Mouse (Mus musculus): ENCODE results near the gene Pde6g.
A peak's percentile ranks its signal among the peaks of the same experiment; 100 is the strongest.

Gene Pde6g

DNA sequence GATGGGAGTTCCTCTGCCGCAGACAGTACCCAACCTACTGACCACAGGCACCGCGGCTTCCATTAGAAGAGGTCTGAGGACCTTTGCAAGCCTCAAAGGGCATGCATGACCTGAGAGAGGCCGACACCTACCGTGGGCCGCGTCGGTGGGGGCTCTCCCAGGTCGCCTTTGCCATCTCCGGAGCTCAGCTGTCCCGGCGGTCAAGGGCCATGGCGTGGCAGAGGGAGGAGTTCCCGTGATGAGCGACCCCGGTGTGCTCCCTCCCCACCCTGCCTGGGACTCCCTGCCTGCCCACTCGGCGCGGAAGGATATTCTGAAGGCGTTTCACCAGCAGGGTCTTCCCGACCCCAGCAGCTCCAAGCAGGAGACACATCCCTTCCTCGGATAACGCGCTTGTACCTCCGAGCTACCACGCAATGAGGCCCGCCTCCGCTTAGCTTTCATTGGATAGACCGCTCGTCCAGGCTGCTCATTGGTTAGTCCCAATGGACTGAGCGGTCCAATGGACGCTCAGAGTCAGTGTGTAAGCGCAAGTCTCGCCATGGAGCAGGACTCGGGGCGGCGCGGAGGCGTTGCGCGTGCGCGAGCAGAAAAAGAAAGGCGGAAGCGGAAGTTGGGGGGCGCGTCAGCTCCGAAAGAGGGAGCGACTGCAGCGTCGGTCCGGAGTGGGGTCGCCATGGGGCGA, 13.9 kb upstream of the Pde6g start, which contains the start of gene Arl16:
Gene Arl16, minus strand, starts transcription at position 557 of the 685 bp plus-strand sequence.
- peak; percentile 93 for DNase-seq (ENCODE audit: low spot score)

DNA sequence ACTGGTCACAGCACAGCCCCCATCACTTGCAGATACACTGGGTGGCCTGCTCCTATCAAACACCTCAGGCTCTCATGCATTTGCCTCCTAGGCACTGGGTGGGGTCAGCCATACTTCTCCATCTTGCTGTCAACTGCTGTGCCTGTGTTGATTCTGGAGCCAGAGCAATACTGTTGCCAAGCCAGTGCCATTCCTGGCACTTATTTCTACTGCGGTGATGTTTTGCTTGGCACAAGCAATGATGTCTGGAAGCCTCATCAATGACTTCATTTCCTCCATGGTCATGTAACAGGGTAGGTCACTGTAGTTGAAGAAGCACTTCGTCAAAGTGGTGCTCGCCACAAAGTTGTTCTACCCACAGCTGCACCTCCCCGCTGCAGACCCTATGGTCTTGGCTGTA, 12.2 kb upstream of the Pde6g start:
- DNase-seq (ENCODE audit: low spot score): no peak

DNA sequence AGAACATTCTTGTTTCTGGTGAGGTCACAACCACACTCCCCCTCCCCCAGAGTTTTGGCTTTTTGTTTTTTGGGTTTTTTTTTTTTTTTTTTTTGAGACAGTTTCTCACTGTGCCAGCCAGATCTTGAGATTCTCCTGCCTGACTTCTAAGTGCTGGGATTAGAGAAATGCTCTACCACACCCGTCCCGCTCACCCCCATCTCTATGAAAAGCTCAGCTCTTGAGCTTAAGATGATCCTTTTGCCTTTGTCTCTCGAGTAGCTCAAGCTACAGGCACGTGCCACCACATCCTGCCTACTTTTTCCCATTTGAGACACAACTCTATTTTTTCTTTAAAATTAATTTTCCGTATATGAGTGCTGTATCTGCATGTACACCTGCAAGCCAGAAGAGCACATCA, 11.1 kb upstream of the Pde6g start:
- no peak for DNase-seq (ENCODE audit: low spot score)

DNA sequence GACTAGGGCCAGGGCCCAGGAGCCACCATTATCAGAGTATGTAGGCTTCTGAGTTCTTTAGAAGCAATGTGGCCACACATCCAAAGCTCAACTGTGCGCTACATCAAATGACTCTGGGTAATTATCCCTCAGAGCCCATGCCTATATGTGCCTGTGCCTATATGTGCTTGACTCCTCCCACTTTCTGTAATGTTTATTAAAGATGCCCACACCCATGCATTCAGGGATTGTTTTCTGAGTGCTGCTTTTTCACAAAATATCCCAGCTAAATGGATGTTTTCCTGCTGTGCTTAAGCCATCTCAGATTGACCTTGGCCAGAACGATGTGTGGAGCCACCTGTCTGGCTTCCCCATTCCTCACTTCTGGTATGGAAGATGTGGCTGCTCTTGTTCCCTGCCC, 10.2 kb upstream of the Pde6g start:
- DNase-seq (ENCODE audit: low spot score): no peak

DNA sequence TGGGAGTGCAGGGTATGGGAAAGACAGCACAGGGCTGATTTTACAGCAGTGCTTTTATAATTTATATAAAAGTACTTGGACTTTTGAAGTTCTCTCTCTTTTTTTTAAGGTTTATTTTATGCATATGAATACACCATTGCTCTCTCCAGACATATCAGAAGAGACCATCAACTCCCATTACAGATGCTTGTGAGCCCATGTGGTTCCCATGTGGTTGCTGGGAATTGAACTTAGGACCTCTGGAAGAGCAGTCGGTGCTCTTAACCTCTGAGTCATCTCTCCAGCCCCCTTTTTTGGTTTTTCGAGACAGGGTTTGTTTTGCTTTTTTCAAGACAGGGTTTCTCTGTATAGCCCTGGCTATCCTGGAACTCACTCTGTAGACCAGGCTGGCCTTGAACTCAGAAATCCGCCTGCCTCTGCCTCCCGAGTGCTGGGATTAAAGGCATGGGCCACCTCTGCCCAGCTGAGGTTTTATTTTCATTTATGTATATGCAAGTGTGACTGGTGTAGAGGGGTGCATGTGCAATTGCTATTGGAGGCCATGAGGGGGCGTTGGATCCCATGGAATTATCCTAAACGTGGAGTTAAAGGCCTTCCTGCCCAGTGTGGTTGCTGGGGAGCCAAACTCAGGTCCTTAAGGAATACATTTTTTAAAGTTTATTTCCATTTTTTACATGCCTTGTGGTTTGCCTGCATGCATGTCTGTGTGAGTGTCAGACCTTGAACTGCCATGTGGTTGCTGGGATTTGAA, 5.7 kb upstream of the Pde6g start:
- no peak for DNase-seq (ENCODE audit: low spot score)

DNA sequence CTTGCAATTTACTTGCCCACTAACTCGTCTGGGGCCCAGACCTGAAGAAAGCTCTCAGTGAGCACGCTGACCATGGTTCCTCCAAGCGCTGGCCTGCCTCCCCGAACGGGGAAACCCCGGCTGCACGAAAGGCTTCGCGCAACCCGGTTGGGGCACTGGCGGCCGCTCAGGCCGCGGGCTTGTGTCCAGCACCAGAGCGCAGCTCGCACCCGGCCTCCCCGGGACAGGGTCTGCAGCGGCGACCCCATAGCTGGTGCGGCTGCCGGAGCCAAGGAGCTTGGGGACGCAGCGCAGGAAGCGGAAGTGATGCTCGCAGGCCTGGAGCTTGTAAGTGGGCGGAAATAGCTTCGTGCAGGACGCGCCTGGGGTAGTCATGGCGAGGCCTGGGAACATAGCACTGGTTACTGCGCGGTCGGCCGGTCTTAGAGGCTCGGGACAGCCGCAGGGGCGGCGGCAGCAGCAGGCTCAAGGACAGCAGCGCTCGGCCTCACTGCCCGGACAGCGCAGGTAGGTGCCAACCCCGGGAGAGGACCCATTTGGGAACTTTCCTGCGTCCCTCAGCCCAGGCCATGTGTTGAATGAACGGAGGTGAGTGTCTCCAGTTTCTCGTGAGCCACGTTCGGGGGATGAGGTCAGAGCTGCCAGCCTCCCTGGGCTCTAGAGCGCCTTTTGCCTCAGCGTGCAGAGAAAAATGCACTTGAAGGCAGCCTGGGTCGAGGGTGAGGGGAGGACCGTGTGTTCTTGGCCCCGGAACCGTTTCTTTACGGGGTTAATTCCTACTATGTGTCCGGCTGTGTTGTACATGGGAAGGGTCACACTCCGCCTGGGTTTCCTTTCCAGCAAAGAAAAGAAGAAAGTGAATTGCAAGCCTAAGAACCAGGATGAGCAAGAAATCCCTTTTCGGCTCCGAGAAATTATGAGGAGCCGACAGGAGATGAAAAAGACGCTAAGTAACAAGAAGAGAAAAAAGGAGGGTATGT, 4.8 kb upstream of the Pde6g start, which contains the start of the genes Oxld1 and Ccdc137:
Gene Oxld1, minus strand, starts transcription at position 297 of the 980 bp plus-strand sequence.
Gene Ccdc137, plus strand, starts transcription at position 344 of the 980 bp plus-strand sequence.
- DNase-seq (ENCODE audit: low spot score): peak; percentile 76

DNA sequence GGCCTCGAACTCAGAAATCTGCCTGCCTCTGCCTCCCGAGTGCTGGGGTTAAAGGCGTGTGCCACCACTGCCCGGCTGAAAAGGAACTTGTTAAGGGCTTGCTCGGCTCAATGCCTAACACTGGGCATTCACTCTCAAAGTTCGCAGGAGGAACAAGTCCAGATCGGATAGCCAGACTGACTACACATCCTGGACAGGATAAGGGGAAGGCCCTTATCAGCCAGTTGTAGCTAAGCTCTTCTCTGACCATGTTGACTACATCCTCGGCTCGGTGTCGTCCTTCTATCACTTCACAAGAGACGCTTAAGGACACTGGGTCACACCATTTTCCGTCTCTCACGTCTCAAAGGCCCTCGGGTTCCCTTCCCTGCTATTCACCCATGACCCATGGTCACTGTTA, 4.1 kb upstream of the Pde6g start:
- DNase-seq (ENCODE audit: low spot score): no peak

DNA sequence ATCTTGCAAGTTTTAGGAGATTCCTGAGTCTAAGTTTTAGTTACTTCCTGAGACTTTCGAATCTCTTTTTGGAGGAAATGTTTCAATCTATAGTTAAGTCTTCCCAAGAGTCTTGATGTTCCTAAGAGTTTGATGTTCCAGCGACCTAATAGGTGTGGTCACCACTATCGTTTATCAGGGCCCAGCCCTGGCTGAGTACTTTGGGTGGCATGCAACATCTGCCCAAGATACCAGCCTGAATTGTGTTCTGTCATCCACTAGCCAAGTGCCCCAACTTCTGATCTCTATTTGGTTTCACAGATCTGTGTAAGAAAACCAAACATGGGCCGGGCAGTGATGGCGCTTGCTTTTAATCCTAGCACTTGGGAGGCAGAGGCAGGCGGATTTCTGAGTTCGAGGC, 2.1 kb upstream of the Pde6g start:
- no peak for DNase-seq (ENCODE audit: low spot score)

DNA sequence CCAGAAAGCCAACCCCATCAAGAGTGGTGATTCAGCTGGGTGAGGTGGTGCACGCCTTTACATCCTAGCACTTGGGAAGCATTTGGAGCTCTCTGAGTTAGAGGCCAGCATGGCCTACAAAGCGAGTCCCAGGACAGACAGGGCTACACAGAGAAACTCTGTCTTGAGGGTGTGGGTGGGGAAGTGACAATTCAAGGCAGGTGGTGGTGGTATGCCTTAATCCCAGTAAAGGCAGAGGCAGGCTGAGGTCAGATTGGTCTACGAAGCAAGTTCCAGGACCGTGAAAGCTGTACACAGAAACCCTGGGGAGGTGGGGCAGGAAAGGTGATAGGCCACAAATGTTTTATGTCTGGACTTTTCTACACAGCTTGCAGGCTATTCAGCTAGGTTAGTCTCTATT, 1.7 kb upstream of the Pde6g start:
- no peak for DNase-seq (ENCODE audit: low spot score)

DNA sequence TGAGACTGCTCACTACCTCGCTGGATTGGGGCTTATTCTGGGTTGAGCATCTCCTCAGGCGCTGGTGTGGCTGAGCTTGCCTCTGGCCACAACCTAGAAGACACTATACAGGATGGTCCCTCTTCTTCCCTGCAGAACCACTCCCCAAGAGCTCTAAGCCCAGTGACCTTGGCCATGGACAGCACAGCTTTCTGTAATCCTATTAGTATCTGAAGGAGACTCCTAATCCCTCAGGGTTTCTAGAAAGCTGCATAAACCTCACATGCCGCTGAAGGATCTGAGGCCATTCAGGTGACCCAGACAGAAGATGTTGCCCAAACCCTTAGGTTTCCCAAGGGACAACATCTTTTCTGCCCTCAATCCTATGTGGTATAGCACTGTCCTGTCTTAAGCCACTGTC, 1.1 kb downstream of the Pde6g start:
- no peak for DNase-seq (ENCODE audit: low spot score)

DNA sequence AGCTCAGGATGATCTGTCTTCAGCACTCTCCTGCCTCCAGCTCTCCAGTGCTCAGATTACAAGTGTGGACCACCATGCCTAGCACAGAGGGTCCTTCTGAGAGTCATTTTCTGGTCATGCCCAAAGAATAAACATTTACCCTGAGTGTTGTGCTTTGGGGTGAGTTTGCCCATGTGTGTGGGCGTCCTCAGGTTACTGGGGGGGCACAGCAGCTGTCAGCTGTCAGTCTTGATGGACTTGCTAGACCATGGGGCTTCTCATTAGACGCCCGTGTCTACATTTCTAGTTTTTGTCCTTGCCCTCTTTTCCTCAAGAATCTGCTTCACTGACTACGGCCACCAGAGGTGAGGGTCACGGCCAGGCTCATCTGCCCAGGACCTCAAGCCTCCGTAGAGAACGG, 6.1 kb downstream of the Pde6g start:
- no peak for DNase-seq (ENCODE audit: low spot score)

DNA sequence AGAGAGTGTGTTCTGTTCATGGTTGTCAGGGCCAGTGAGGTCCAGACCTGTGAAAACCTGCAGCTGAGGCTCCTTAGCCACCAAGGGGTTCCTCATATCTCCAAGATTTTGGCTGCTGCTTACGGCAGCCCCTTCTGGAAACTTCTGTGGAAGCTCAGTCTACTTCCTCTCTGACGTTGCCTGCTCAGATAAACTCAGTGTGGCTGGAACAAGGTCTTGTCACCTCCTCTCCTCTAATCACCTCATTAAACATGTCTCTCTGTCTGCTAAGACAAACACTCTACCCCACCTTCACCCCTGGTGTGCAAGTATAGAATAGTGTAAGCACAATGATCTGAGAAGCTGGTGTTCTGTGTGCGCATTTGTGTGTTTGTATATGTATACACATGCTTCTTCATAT, 7.8 kb downstream of the Pde6g start:
- DNase-seq (ENCODE audit: low spot score): no peak

DNA sequence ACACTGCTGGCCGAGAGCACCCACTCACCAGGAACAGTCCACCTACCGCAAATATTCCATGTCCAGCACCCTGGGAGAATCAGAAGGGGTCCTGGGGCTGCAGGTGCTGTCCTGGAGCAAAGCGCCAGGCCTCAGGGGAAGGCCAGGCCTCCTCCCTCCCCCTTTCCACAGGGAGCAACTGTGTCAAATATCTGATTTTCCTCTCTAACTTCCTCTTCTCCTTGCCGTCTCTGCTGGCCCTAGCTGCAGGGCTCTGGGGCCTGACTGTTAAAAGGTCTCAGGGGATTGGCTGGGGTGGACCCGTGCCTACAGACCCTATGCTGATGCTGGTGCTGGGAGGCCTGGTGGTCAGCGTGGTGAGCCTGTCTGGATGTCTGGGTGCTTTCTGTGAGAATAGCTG, 9.2 kb downstream of the Pde6g start:
- no peak for DNase-seq (ENCODE audit: low spot score)

DNA sequence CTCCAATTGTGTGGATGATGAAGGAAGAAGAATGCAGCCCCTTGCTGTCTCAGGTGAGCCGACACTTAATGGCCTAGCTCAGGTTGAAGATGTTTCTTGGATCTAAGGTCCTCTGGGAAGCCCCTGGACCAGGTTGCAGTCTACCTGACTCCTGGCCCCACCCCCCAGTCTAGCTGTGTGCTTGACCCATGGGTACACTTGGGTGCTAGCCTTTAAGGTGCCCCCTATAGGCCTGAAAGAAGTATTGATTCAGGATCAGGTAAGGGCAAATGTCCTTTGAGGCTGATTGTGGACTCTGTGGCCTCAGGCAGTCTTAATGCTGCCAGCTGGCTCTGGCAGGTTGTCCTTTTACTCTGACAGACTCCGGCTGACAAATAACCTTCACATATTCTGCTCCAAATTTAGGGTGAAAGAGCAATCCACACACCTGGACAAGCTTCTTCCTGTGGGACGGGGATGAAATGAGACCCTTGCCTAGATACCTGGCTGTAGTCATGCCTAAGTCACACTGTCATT, 10.5 kb downstream of the Pde6g start:
- DNase-seq (ENCODE audit: low spot score): no peak

DNA sequence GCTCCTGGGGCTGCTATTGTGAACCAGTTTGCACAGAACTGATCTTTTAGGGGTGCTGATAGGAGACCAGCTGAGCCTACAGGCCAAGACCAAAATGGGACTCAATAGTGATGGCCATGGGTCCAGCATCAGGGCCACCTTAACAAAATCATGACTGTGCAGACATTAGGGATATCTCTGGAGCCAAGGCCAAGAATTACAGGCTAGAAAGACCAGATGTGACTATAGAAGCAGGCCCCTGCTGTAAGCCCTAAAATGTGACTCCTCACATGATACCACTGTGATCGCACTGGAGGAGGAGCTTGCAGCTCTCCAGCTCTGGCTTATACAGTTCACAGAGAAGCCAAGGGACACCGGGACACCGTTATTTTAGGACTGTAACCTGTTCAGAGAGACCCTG, 11.0 kb downstream of the Pde6g start, which contains the start of gene Tspan10:
Gene Tspan10, plus strand, starts transcription at position 301 of the 400 bp plus-strand sequence.
- DNase-seq (ENCODE audit: low spot score): no peak

DNA sequence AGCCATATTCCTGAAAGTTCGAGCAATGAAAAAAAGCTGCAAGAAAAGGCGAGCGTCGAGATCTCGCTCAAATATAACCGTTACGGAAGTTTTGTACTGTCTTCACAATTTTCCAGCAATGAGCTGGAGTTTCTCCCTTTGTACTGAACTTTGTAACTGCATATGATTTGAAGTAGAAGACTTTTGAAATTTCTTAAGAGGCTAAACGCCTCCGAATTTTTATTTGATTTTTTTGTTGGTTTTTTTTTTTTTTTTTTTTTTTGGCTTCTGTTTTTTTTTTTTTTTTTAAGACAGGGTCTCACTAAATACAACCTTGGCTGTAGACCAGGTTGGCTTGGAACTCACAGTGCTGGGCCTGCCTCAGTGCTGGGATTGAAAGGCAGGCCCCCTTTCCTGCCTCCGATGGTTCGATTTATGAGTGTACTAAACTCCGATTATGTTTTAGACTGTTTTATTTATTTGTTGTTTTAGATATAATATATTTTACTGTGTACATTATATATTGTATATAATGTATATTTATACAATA, 15.4 kb downstream of the Pde6g start:
- no peak for DNase-seq (ENCODE audit: low spot score)

DNA sequence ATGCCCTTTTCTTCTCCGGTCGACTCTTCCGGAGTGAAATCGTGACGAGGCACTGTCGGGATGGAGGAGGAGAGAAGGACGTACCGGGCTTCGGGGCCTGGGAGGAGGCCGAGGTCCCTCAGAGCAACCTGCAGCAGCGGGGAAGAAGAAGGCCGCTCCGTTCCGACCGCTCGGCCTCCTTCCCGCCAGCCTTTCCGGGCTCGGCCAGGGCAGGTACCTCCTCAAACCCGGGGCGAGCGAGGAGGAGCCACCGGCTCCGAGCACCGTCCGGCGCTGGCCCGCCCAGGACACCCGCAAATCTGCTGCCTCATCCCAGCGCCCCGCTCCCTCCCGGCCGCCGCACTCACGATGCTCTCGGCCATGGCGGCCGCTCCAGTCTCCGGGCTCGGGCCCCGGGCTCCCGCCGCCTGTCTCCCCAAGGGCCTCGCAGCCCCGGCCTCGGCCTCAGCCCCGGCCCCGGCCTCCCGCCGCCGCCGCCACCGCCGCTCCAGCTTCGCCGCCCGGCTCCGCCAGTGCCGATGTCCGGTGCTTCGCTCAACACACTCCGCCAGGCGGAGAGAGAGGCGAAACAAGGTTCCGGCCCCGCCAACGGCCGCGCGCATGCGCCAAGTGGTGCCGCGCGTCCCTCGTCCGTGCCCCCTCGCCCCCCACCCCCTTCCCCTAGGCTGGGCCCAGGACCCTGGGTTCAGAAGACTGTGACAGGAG, 16.0 kb downstream of the Pde6g start, which contains the start of gene Nploc4:
Gene Nploc4, minus strand, starts transcription at position 557 of the 705 bp plus-strand sequence.
- peak; percentile 91 for DNase-seq (ENCODE audit: low spot score)

DNA sequence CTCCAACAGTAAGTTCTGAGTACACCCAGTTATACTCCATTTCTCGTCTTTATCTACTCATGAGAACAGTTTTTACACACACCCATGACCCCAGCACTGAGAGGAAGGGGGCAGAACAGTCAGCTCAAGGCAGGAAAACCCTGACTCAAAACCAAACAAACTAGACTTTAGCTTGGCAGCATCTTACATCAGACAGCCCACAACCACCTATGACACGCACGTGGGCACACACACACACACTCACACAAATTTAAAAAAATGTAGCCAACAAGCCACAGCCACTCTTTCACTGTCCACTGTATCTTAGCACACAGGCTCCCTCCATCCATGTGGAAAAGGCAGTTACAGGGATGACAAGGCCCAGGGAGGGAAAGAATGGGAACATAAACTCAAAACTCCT, 26.6 kb downstream of the Pde6g start:
- DNase-seq (ENCODE audit: low spot score): no peak

DNA sequence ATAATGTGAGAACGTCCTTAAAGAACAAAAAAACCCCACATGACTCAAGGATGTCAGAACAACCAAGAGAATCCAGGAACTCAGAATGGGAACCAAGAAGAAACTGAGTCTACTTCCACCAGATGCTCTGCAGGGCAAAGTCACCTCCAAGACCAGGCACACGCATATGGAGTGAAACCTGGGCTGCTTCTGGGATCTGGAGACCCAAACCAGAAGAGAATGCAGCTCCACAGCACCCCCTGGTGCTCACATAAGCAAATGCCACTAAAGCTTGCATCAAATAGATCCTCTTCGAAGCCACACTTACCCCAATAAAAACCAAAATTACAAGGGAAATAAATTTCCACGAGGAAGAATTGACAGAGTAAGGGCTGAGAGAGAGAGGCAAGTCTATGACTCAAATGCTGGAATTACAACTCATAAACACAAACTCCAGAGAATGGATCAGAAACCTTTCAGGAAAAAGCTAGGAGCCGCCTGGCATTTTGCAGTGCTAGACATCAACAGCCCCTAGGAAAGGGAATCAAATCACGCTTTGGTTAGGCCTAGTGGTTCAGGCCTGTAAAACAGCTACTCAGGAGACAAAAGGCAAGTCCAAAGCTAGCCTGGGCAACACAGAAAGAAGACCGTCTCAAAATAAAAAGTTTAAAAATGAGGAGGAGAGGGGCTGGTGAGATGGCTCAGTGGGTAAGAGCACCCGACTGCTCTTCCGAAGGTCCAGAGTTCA, 29.6 kb downstream of the Pde6g start:
- DNase-seq (ENCODE audit: low spot score): peak; percentile 71
